Mouse (Mus musculus) midbrain, embryonic 10.5 days (tissue): ENCODE results near the gene Gm10436. TPM values are rescaled to one million over a fixed set of nuclear protein-coding genes. Genes with fewer than 3 reads are reported as not detected.
"Not testable (repeated sequence)": the region's sequence is repeated elsewhere in the genome, so short reads cannot be mapped to it uniquely, and the experiment has no call there.

Experiments
- DNase-seq: peaks from one replicate; pipeline ENCODE4 v3.0.0-alpha.2; 2017; ENCODE audit warnings: low spot score
- H3K27ac ChIP-seq: fragments of 300-500 bp; sonication (generic); replicated peaks from 2 replicates; pipeline ENCODE4 v1.5.1; 2016; ENCODE audit warnings: mild to moderate bottlenecking
- H3K27me3 ChIP-seq: fragments of 300-500 bp; sonication (generic); 2 replicates; pipeline ENCODE4 v1.6.1; 2016; ENCODE audit warnings: low read depth, mild to moderate bottlenecking; ENCODE audit not compliant: poor library complexity, severe bottlenecking
- H3K36me3 ChIP-seq: fragments of 300-500 bp; sonication (generic); 2 replicates; pipeline ENCODE4 v1.6.1; 2016; ENCODE audit warnings: mild to moderate bottlenecking, moderate library complexity
- H3K4me1 ChIP-seq: fragments of 300-500 bp; sonication (generic); 2 replicates; pipeline ENCODE4 v1.6.1; 2016
- H3K4me3 ChIP-seq: fragments of 300-500 bp; sonication (generic); 2 replicates; pipeline ENCODE4 v1.5.1; 2016; ENCODE audit warnings: mild to moderate bottlenecking, moderate library complexity
- H3K9me3 ChIP-seq: fragments of 300-500 bp; sonication (generic); replicated peaks from 2 replicates; pipeline ENCODE4 v1.6.1; 2016; ENCODE audit warnings: mild to moderate bottlenecking
- WGBS: fragments of 180-500 bp; shearing (Covaris S2); methylation state at CpG from one replicate; pipeline ENCODE4 v1.1.7; 2016; 5-methylcytosine and 5-hydroxymethylcytosine counted together
- polyA plus RNA-seq: library from polyadenylated mRNA; unstranded; fragments of >200 nt; fragmentation: Nextera tagmentation; extraction: Ambion mirVana; gene quantifications from 2 replicates; pipeline ENCODE4 v1.2.1, GENCODE M21; 2016

The Gm10436 gene
- polyA plus RNA-seq: not detected in 2 replicates

DNA sequence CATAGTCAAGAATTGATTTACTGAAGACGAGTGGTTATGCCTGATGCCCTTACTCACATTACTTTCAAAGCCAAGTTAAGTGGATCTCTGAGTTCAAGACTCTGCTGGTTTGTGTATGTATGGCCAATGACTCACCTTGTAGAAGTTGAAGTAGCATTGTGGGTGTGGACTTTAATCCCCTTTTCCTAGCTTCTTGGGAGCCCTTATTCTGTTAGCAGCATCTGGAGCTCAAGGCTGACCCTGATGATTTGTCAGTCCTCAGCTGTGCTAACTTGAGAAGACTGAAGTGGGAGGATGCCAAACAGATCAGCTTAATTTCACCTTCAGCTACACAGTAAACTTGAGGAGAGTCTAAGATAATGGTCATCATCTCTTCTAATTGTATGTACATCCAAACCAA, at the start of gene Gm10436:
Gm10436 (minus strand) TSS at position 101 of the 400 bp plus-strand sequence.
- not testable (repeated sequence) for H3K27me3 ChIP-seq, H3K36me3 ChIP-seq, H3K9me3 ChIP-seq, DNase-seq, H3K4me1 ChIP-seq, H3K4me3 ChIP-seq, H3K27ac ChIP-seq
- WGBS: 83% methylated on average over 1 of the region's 1 CpGs

DNA sequence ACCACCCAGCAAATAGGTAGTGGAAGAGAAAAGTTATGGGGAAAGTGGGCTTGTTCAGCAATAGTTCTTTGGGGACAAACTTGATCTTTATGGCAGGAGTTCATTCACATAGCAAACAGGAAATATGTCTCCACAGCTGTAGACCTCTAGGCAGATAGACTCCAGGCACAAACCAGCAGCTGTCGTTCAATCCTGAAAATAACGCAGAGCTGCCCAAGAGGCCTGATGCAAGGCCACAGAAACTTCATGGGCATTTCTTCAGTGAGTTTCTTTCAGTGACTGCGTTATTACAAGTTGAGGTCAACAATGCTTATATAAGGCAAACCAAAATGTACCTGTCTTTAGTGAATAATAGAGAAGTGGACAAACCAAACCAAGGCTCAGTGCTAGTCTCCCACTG, 37.5 kb upstream of the Gm10436 start:
- peaks cover 7% of the 10 kb centered on the region; the same call in 1 of the 2 replicates for H3K9me3 ChIP-seq
- WGBS: 93% methylated on average over 3 of the region's 3 CpGs
- no peak overlapping the region for H3K27ac ChIP-seq
- DNase-seq: no peak
- no peak overlapping the region for H3K4me3 ChIP-seq
- no peaks in the 10 kb centered on the region for H3K27me3 ChIP-seq
- no peaks in the 10 kb centered on the region for H3K36me3 ChIP-seq
- no peaks in the 10 kb centered on the region for H3K4me1 ChIP-seq

DNA sequence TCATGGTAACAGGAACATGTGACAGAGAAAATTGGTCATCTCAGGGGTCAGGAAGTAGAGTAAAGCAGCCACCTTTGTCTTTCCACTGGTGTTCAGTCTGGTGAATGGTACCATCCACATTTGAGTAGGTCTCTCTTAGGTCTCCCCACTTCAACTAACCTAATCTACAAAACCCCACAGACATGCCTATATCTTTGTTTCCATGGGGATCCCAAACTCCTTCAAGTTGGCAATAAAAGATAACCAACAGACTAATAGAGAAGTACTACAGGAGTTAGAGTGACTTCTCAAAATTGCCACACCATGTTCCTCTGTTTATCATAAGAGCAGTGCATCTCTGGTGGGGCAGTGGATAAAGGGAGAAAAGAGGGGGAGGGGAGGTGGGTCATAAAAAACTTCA, 36.2 kb upstream of the Gm10436 start:
- not testable (repeated sequence) for H3K4me3 ChIP-seq, H3K27ac ChIP-seq, H3K27me3 ChIP-seq, H3K9me3 ChIP-seq, H3K4me1 ChIP-seq, DNase-seq, H3K36me3 ChIP-seq

DNA sequence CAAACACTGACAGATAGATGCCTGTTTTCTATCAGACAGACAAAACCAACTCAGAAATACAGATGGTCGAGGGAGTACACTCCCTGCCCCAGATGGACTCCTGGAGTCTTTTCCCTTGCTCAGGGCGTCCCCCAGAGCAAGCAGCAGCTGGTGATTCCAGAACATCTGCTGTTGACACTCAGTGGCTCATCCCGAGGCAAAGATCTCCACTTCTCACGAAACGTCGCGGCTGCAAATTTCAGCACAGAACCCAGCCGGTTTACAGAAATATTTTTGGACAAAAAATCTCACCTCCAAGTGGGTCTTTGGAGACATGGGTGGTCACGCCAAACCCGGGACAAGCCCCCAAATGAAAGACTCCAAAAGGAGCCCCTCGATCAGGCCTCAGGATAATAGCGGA, 32.7 kb upstream of the Gm10436 start:
- no peak for DNase-seq
- Histone ChIP-seq H3K36me3 (no peaks in the 10 kb centered on the region), H3K27ac (no peak overlapping the region), H3K4me3 (no peak overlapping the region), H3K27me3 (no peaks in the 10 kb centered on the region), H3K4me1 (no peaks in the 10 kb centered on the region), H3K9me3 (peaks cover 11% of the 10 kb centered on the region; the same call in 1 of the 2 replicates)
- 91% methylated on average over 12 of the region's 12 CpGs for WGBS

DNA sequence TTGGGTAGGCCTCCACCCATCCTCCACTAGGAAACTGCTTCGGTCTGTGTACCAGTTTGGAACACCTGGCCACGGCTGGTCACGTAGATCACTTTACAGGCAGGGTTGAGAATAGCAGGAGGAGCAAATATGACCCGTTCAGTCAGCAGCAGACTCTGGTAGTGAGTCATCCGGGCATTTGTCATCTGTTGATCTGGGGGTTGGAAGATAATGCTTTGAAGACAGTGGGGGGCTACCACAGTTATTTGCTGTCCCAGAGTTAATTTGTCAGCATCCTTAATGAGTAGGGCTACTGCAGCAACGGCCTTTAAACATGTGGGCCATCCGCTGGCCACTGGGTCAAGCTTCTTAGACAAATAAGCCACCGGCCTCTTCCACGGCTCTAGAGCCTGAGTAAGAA, 29.6 kb upstream of the Gm10436 start:
- WGBS: 89% methylated on average over 9 of the region's 9 CpGs
- H3K27me3 ChIP-seq, H3K9me3 ChIP-seq, H3K4me3 ChIP-seq, DNase-seq, H3K27ac ChIP-seq, H3K4me1 ChIP-seq, H3K36me3 ChIP-seq: not testable (repeated sequence)

DNA sequence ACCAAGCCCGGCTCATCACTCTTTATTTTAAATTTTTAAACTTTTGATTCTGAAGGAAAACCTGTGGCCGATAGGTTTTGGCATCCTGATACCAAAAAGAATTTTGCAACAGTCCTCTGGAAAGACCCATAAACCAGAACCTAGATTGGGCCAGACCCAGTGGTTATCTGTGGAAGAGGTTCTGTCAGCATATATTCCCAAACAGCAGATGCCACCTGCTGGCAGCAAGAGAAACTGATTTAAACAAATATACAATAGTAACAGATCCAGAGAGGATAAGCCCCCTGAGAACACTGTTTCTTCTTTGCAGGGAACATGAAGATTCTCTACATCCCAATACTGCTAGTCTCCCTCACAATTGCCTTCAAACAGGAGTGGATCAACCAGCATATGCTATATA, 20.9 kb upstream of the Gm10436 start:
- no peaks in the 10 kb centered on the region for H3K27me3 ChIP-seq
- no peak for DNase-seq
- H3K4me3 ChIP-seq: no peak overlapping the region
- H3K9me3 ChIP-seq: no peaks in the 10 kb centered on the region
- no peaks in the 10 kb centered on the region for H3K36me3 ChIP-seq
- WGBS: 91% methylated on average over 2 of the region's 2 CpGs
- H3K4me1 ChIP-seq: no peaks in the 10 kb centered on the region
- H3K27ac ChIP-seq: no peak overlapping the region

Other genes starting within 250 kb of the Gm10436 start
- not detected in 2 replicates for gene Gm2042, start 228.0 kb downstream of the Gm10436 start, polyA plus RNA-seq
- gene Gm2075, start 170.3 kb downstream of the Gm10436 start, polyA plus RNA-seq: not detected in 2 replicates
- gene Gm6803, start 163.3 kb downstream of the Gm10436 start, polyA plus RNA-seq: not detected in 2 replicates
- gene Gm2056, start 155.1 kb downstream of the Gm10436 start, polyA plus RNA-seq: not detected in 2 replicates
- gene Gm16368, start 98.4 kb downstream of the Gm10436 start, polyA plus RNA-seq: not detected in 2 replicates
- gene Gm8332, start 68.0 kb upstream of the Gm10436 start, polyA plus RNA-seq: not detected in 2 replicates
- not detected in 2 replicates for gene Gm5662, start 92.4 kb upstream of the Gm10436 start, polyA plus RNA-seq
- not detected in 2 replicates for gene Gm5039, start 141.9 kb upstream of the Gm10436 start, polyA plus RNA-seq
- gene Adck1, start 178.4 kb upstream of the Gm10436 start, polyA plus RNA-seq: 20.4 and 20.7 TPM in 2 replicates